Mouse (Mus musculus): ENCODE data around the gene Fgfr1op2. TPM values are rescaled to one million over a fixed set of nuclear protein-coding genes. Genes with fewer than 3 reads are reported as not detected.

The Fgfr1op2 gene
- polyA plus RNA-seq, 1 experiment from 2014 or later: 44.7 TPM

GRCm38 (mm10) chr6:146614541-146614940 is 37.5 kb downstream of the Fgfr1op2 start:
- H3K36me3 ChIP-seq (ENCODE audit: control insufficient read depth, insufficient read depth, low read length): peaks cover 32% of the 10 kb centered on the region
- H3K27me3 ChIP-seq (ENCODE audit: control insufficient read depth, insufficient read depth, low read length): no peaks in the 10 kb centered on the region

DNA sequence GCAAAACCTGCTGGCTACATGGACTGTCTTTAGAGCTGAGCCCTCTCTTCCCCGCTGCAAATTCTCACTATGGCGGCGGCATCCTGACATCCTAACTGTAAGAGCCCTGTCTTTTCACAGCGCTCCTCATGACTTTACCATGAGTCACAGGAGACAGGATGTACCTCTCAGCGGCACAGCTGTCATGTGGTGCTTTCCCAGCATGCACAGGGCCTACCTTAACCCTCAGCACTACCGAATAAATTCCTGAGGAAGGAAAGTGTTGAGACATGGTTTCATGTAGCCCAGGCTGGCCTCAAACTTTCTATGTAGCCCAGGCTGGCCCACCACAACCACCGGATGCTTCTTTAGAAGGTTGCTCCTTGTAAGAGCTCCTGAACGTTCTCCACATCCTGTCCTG is 38.9 kb downstream of the Fgfr1op2 start:
- Histone ChIP-seq H3K4me1 (ENCODE audit: control insufficient read depth, insufficient read depth, low read length) (no peaks in the 10 kb centered on the region), H3K9ac (replicated peaks; ENCODE audit: low read depth, low read length) (no peak overlapping the region), H3K4me2 (ENCODE audit: low read depth, low read length) (no peak overlapping the region), H3K4me3 (ENCODE audit: low read depth, low read length) (no peak overlapping the region), H3K9me3 (ENCODE audit: control insufficient read depth, low read length) (no peaks in the 10 kb centered on the region), H3K36me3 (ENCODE audit: control insufficient read depth, insufficient read depth, low read length) (peaks cover 25% of the 10 kb centered on the region), H3K27me3 (ENCODE audit: control insufficient read depth, insufficient read depth, low read length) (no peaks in the 10 kb centered on the region), H3K27ac (ENCODE audit: low read depth, low read length) (no peak overlapping the region)
- WGBS: 94% methylated on average over 8 of the region's 8 CpGs
- no peak for ATAC-seq (ENCODE audit: low read depth)

More at GRCm38 (mm10) chr6:146614541-146614940, 37.5 kb downstream of the Fgfr1op2 start:
- WGBS: 93% methylated on average over 5 of the region's 5 CpGs
- no peaks in the 10 kb centered on the region for H3K4me1 ChIP-seq (ENCODE audit: control insufficient read depth, insufficient read depth, low read length)
- no peak overlapping the region for H3K4me2 ChIP-seq (ENCODE audit: low read depth, low read length)
- H3K4me3 ChIP-seq (ENCODE audit: low read depth, low read length): no peak overlapping the region
- H3K9me3 ChIP-seq (ENCODE audit: control insufficient read depth, low read length): no peaks in the 10 kb centered on the region
- ATAC-seq (ENCODE audit: low read depth): no peak
- H3K9ac ChIP-seq (replicated peaks; ENCODE audit: low read depth, low read length): no peak overlapping the region
- no peak overlapping the region for H3K27ac ChIP-seq (ENCODE audit: low read depth, low read length)

DNA sequence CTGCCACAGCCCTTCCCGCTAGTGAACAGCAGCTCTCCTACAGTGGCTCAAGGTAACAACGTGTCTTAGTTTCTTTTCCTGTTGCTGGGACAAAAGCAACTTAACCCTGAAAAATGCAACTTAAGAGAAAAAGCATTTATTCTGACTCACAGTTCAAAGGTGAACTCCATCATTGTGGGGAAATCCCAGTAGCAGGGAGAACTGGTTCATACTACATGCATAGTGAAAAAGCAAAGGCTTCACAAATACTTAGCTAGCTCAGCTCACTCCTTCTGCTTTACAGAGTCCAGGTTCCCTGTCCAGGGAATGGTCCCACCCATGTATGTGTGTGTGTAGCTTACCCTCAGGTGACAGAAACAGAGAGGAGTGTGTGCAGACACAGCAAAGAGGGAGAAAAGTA is 39.7 kb downstream of the Fgfr1op2 start:
- no peaks in the 10 kb centered on the region for H3K4me1 ChIP-seq (ENCODE audit: control insufficient read depth, insufficient read depth, low read length)
- WGBS: 95% methylated on average over 2 of the region's 2 CpGs
- H3K4me3 ChIP-seq (ENCODE audit: low read depth, low read length): no peak overlapping the region
- H3K4me2 ChIP-seq (ENCODE audit: low read depth, low read length): no peak overlapping the region
- H3K9ac ChIP-seq (replicated peaks; ENCODE audit: low read depth, low read length): no peak overlapping the region
- H3K27ac ChIP-seq (ENCODE audit: low read depth, low read length): no peak overlapping the region
- no peaks in the 10 kb centered on the region for H3K27me3 ChIP-seq (ENCODE audit: control insufficient read depth, insufficient read depth, low read length)
- peaks cover 25% of the 10 kb centered on the region for H3K36me3 ChIP-seq (ENCODE audit: control insufficient read depth, insufficient read depth, low read length)
- H3K9me3 ChIP-seq (ENCODE audit: control insufficient read depth, low read length): no peaks in the 10 kb centered on the region
- no peak for ATAC-seq (ENCODE audit: low read depth)

GRCm38 (mm10) chr6:146628123-146628522 is 51.1 kb downstream of the Fgfr1op2 start:
- no peak overlapping the region for H3K4me2 ChIP-seq (ENCODE audit: low read depth, low read length)
- no peaks in the 10 kb centered on the region for H3K36me3 ChIP-seq (ENCODE audit: control insufficient read depth, insufficient read depth, low read length)
- no peak overlapping the region for H3K9ac ChIP-seq (replicated peaks; ENCODE audit: low read depth, low read length)
- no peak overlapping the region for H3K4me3 ChIP-seq (ENCODE audit: low read depth, low read length)
- H3K27me3 ChIP-seq (ENCODE audit: control insufficient read depth, insufficient read depth, low read length): no peaks in the 10 kb centered on the region
- no peak overlapping the region for H3K27ac ChIP-seq (ENCODE audit: low read depth, low read length)
- WGBS: 80% methylated on average over 1 of the region's 3 CpGs
- no peaks in the 10 kb centered on the region for H3K9me3 ChIP-seq (ENCODE audit: control insufficient read depth, low read length)
- 0 out of 2 replicates have a peak, but pooled peaks have one; percentile 28 for ATAC-seq (ENCODE audit: low read depth)
- H3K4me1 ChIP-seq (ENCODE audit: control insufficient read depth, insufficient read depth, low read length): peaks cover 3% of the 10 kb centered on the region; the same call in 1 of the 2 replicates

DNA sequence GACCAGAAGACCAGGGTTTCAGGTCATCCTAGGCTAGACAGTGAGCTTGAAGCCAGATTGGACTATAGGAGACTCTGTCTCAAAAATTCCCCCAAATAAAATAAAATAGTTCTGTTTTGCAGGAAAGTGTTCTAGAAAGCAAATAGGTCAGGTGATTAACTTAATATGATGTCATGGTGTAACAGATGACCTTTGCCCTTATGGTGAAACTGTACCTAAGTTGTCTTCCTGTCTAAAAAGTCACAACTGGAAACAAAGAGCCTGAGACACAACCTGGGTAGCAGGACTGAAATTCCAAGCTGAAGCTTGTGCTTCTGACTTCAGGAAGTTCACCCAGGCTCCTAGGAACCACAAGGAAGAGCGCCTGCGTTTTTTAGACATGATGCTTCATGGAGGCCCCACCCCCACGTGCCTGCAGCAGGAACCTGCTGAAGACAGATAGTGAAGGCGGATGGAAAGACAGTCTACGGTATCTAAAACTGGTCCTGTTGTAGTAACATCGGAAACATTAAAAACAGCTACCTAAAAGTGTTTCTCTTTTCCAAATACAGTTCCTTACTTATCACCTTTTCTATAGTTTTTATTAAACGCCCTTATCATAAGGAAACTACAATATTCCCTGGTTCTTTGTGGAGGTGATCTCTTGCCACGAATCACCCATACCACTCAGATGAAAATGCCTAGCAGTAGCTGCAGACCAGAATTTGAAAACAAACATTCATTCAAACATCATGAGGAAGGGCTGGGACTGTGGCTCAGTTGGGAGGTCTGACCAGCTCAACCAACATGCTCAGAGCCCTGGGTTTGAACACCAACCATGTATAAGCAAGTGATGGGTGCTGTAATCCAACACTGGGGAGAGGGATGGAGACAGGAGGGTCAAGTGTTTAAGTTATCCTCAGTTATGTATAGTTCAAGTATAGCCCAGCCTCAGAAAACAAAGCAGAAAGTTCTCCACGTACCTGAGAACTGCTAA is 53.1 kb downstream of the Fgfr1op2 start:
- Histone ChIP-seq H3K27ac (ENCODE audit: low read depth, low read length) (no peak overlapping the region), H3K4me2 (ENCODE audit: low read depth, low read length) (no peak overlapping the region), H3K4me1 (ENCODE audit: control insufficient read depth, insufficient read depth, low read length) (peaks cover 5% of the 10 kb centered on the region; the same call in 1 of the 2 replicates), H3K9ac (replicated peaks; ENCODE audit: low read depth, low read length) (no peak overlapping the region), H3K4me3 (ENCODE audit: low read depth, low read length) (no peak overlapping the region), H3K27me3 (ENCODE audit: control insufficient read depth, insufficient read depth, low read length) (no peaks in the 10 kb centered on the region), H3K36me3 (ENCODE audit: control insufficient read depth, insufficient read depth, low read length) (no peaks in the 10 kb centered on the region), H3K9me3 (ENCODE audit: control insufficient read depth, low read length) (no peaks in the 10 kb centered on the region)
- WGBS: 90% methylated on average over 9 of the region's 9 CpGs
- ATAC-seq (ENCODE audit: low read depth): no peak

- Histone ChIP-seq H3K4me2 (ENCODE audit: low read depth, low read length) (no peak overlapping the region), H3K4me3 (ENCODE audit: low read depth, low read length) (no peak overlapping the region), H3K9me3 (ENCODE audit: control insufficient read depth, low read length) (no peaks in the 10 kb centered on the region), H3K27ac (ENCODE audit: low read depth, low read length) (no peak overlapping the region), H3K27me3 (ENCODE audit: control insufficient read depth, insufficient read depth, low read length) (no peaks in the 10 kb centered on the region), H3K4me1 (ENCODE audit: control insufficient read depth, insufficient read depth, low read length) (peaks cover 5% of the 10 kb centered on the region; the same call in 1 of the 2 replicates), H3K36me3 (ENCODE audit: control insufficient read depth, insufficient read depth, low read length) (no peaks in the 10 kb centered on the region), H3K9ac (replicated peaks; ENCODE audit: low read depth, low read length) (no peak overlapping the region)
- 75% methylated on average over 4 of the region's 4 CpGs for WGBS
- ATAC-seq (ENCODE audit: low read depth): no peak
Observed at GRCm38 (mm10) chr6:146630961-146631360, 54.0 kb downstream of the Fgfr1op2 start.

- Histone ChIP-seq H3K4me2 (ENCODE audit: low read depth, low read length) (no peak overlapping the region), H3K36me3 (ENCODE audit: control insufficient read depth, insufficient read depth, low read length) (no peaks in the 10 kb centered on the region), H3K27me3 (ENCODE audit: control insufficient read depth, insufficient read depth, low read length) (no peaks in the 10 kb centered on the region), H3K27ac (ENCODE audit: low read depth, low read length) (no peak overlapping the region), H3K9ac (replicated peaks; ENCODE audit: low read depth, low read length) (no peak overlapping the region), H3K9me3 (ENCODE audit: control insufficient read depth, low read length) (no peaks in the 10 kb centered on the region), H3K4me3 (ENCODE audit: low read depth, low read length) (no peak overlapping the region), H3K4me1 (ENCODE audit: control insufficient read depth, insufficient read depth, low read length) (peaks cover 5% of the 10 kb centered on the region; the same call in 1 of the 2 replicates)
- ATAC-seq (ENCODE audit: low read depth): no peak
- WGBS: 66% methylated on average over 8 of the region's 8 CpGs
Observed at GRCm38 (mm10) chr6:146631847-146632246, 54.8 kb downstream of the Fgfr1op2 start.

- no peaks in the 10 kb centered on the region for H3K27me3 ChIP-seq (ENCODE audit: control insufficient read depth, insufficient read depth, low read length)
- no peaks in the 10 kb centered on the region for H3K36me3 ChIP-seq (ENCODE audit: control insufficient read depth, insufficient read depth, low read length)
- ATAC-seq (ENCODE audit: low read depth): no peak
- no peak overlapping the region for H3K9ac ChIP-seq (replicated peaks; ENCODE audit: low read depth, low read length)
- peaks cover 5% of the 10 kb centered on the region; the same call in 1 of the 2 replicates for H3K4me1 ChIP-seq (ENCODE audit: control insufficient read depth, insufficient read depth, low read length)
- WGBS: 78% methylated on average over 9 of the region's 9 CpGs
- H3K4me3 ChIP-seq (ENCODE audit: low read depth, low read length): no peak overlapping the region
- H3K4me2 ChIP-seq (ENCODE audit: low read depth, low read length): no peak overlapping the region
- H3K9me3 ChIP-seq (ENCODE audit: control insufficient read depth, low read length): no peaks in the 10 kb centered on the region
- no peak overlapping the region for H3K27ac ChIP-seq (ENCODE audit: low read depth, low read length)
Observed at GRCm38 (mm10) chr6:146632403-146632802, 55.4 kb downstream of the Fgfr1op2 start.

DNA sequence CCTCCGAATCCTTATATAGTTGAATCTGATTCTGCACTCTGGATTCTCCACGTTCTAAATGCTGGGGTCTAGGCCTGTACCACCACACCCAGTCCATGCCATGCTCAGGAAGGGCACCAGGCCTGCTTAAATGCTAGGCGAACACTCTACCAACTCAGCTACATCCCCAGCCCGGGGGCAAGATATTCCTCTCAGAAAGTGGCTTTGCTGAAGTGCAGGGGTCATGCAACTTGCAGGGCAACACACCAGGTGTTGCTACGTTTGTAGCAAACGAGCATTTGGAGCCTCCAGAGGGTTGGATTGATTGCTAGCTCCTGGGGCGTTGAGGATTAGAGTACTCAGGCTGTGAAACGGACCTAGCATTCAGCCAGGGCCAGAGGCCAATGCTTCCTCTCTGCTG is 56.1 kb downstream of the Fgfr1op2 start:
- peak; percentile 9; the same call in 1 of the 2 replicates for ATAC-seq (ENCODE audit: low read depth)
- H3K36me3 ChIP-seq (ENCODE audit: control insufficient read depth, insufficient read depth, low read length): no peaks in the 10 kb centered on the region
- no peaks in the 10 kb centered on the region for H3K9me3 ChIP-seq (ENCODE audit: control insufficient read depth, low read length)
- H3K4me2 ChIP-seq (ENCODE audit: low read depth, low read length): peak overlapping the region; percentile 67
- H3K4me3 ChIP-seq (ENCODE audit: low read depth, low read length): no peak overlapping the region
- WGBS: 45% methylated on average over 8 of the region's 8 CpGs
- H3K27me3 ChIP-seq (ENCODE audit: control insufficient read depth, insufficient read depth, low read length): no peaks in the 10 kb centered on the region
- H3K27ac ChIP-seq (ENCODE audit: low read depth, low read length): no peak overlapping the region
- H3K9ac ChIP-seq (replicated peaks; ENCODE audit: low read depth, low read length): no peak overlapping the region
- peaks cover 5% of the 10 kb centered on the region; the same call in 1 of the 2 replicates for H3K4me1 ChIP-seq (ENCODE audit: control insufficient read depth, insufficient read depth, low read length)

Data from neural tube, embryonic 14.5 days (tissue).